Mouse (Mus musculus) stomach, embryonic 14.5 days (tissue): ENCODE measurements around the gene Rad54l. TPM values are rescaled to one million over a fixed set of nuclear protein-coding genes. Genes with fewer than 3 reads are reported as not detected.
A peak's percentile ranks its signal among the peaks of the same experiment; 100 is the strongest.

Source experiments
- ATAC-seq: fragments of 200-750 bp; cut with Nextera tagmentation; 2 replicates; pipeline ENCODE4 v1.8.0; 2017; ENCODE audit warnings: low read depth, moderate TSS enrichment; ENCODE audit not compliant: insufficient number of reproducible peaks, insufficient read depth, low FRiP score
- H3K27ac ChIP-seq: fragments of 300-500 bp; sonication (generic); 2 replicates; pipeline ENCODE4 v1.5.1; 2014; ENCODE audit warnings: mild to moderate bottlenecking, low read length, moderate library complexity, mixed read lengths
- H3K27me3 ChIP-seq: fragments of 300-500 bp; sonication (generic); 2 replicates; pipeline ENCODE4 v1.6.1; 2014; ENCODE audit warnings: low read length, control low read depth, mixed read lengths; ENCODE audit not compliant: control insufficient read depth, insufficient read depth
- H3K36me3 ChIP-seq: fragments of 300-500 bp; sonication (generic); 2 replicates; pipeline ENCODE4 v1.6.1; 2014; ENCODE audit warnings: mild to moderate bottlenecking, control low read depth, low read length, moderate library complexity, mixed read lengths; ENCODE audit not compliant: control insufficient read depth, insufficient read depth
- H3K4me1 ChIP-seq: fragments of 300-500 bp; sonication (generic); 2 replicates; pipeline ENCODE4 v1.6.1; 2014; ENCODE audit warnings: low read length, control low read depth, mixed read lengths; ENCODE audit not compliant: control insufficient read depth, insufficient read depth
- H3K4me2 ChIP-seq: fragments of 300-500 bp; sonication (generic); replicated peaks from 2 replicates; pipeline ENCODE4 v1.6.1; 2014; ENCODE audit warnings: low read depth, low read length, control low read depth
- H3K4me3 ChIP-seq: fragments of 300-500 bp; sonication (generic); 2 replicates; pipeline ENCODE4 v1.5.1; 2014; ENCODE audit warnings: low read depth, low read length, control low read depth
- H3K9ac ChIP-seq: fragments of 300-500 bp; sonication (generic); replicated peaks from 2 replicates; pipeline ENCODE4 v1.6.1; 2014; ENCODE audit warnings: low read depth, mild to moderate bottlenecking, control low read depth, low read length, moderate library complexity, mixed read lengths
- H3K9me3 ChIP-seq: fragments of 300-500 bp; sonication (generic); 2 replicates; pipeline ENCODE4 v1.6.1; 2016; ENCODE audit warnings: low read depth, low read length, control low read depth; ENCODE audit not compliant: control insufficient read depth
- WGBS: fragments of 180-500 bp; shearing (Covaris S2); extraction: QIAGEN DNeasy Blood & Tissue Kit; methylation state at CpG from one replicate; pipeline ENCODE4 v1.1.7; 2014; 5-methylcytosine and 5-hydroxymethylcytosine counted together
- polyA plus RNA-seq: library from polyadenylated mRNA; unstranded; fragments of >200 nt; fragmentation: Nextera tagmentation; extraction: Ambion mirVana; gene quantifications from 2 replicates; pipeline ENCODE4 v1.2.1, GENCODE M21; 2014

Rad54l gene
- polyA plus RNA-seq, 1 experiment from 2014 or later = 31.0 TPM

- no peaks in the 10 kb centered on the region for H3K9me3 ChIP-seq
- peaks cover 10% of the 10 kb centered on the region for H3K4me1 ChIP-seq
- no peak overlapping the region for H3K27ac ChIP-seq
- peak; percentile 68; the same call in 1 of the 2 replicates for ATAC-seq
- H3K27me3 ChIP-seq = no peaks in the 10 kb centered on the region
- WGBS = 1% methylated on average over 42 of the region's 47 CpGs
- H3K9ac ChIP-seq = peak overlapping the region; percentile 67
- H3K4me3 ChIP-seq = peak overlapping the region; percentile 66
- H3K4me2 ChIP-seq = peak overlapping the region; percentile 87
- no peaks in the 10 kb centered on the region for H3K36me3 ChIP-seq
Observed at GRCm38 (mm10) chr4:116143891-116144717, 20.6 kb upstream of the Rad54l start.

DNA sequence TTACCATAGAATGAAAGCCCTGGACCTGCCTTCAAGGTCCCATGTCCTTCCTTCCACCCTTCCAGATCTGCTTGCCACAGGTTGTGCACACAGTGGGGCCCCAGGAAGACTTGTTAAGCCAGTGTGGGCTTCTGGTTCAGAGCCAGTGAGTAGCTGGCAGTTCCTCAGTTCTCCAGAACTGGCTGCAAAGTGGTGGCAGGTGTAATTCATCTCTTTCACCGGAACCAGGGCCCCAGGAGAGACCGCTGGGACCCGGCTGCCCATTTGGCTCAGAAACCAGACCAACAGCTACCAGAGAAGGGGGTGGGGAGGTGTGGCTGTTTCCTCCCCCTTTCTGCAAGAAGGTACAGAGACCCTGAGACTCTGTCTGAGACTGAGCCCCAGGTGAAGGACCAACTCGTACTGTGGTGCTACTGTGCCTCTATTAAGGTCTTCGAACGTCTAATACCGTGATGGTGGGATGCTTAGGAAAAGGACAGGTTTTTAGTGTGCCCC, 19.9 kb upstream of the Rad54l start:
- 5% methylated on average over 7 of the region's 7 CpGs for WGBS
- Histone ChIP-seq H3K9me3 (no peaks in the 10 kb centered on the region), H3K4me3 (peak overlapping the region; percentile 66; the same call in 1 of the 2 replicates), H3K4me2 (peak overlapping the region; percentile 87), H3K4me1 (peaks cover 10% of the 10 kb centered on the region), H3K36me3 (no peaks in the 10 kb centered on the region), H3K27ac (no peak overlapping the region), H3K9ac (peak overlapping the region; percentile 67; the same call in 1 of the 2 replicates), H3K27me3 (no peaks in the 10 kb centered on the region)
- ATAC-seq = no peak

GRCm38 (mm10) chr4:116142269-116142668, 18.8 kb upstream of the Rad54l start:
- Histone ChIP-seq H3K9ac (no peak overlapping the region), H3K9me3 (no peaks in the 10 kb centered on the region), H3K4me3 (no peak overlapping the region), H3K36me3 (no peaks in the 10 kb centered on the region), H3K4me2 (no peak overlapping the region), H3K27me3 (no peaks in the 10 kb centered on the region), H3K27ac (no peak overlapping the region), H3K4me1 (peaks cover 10% of the 10 kb centered on the region)
- ATAC-seq = no peak
- WGBS = 75% methylated on average over 7 of the region's 7 CpGs

DNA sequence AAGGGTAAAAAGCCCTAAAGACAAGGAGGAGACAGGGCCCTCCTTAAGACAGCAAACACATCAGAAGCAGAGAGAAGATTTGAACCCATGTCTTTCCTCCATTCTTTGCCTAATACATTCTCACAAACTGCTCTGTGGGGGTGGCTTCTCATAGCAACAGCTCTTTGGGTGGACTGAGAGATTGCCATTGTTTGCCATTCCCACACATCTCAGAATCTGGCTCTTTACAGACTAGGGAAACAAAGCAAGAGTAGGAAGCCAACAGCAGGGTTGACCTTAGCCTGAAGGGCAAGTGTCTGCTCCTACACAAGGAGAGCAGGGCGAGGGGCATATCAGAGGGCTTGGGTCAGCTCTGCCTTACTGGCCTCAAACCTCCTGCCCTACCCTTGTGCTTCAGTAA, 18.2 kb upstream of the Rad54l start:
- Histone ChIP-seq H3K4me2 (no peak overlapping the region), H3K36me3 (no peaks in the 10 kb centered on the region), H3K4me1 (peaks cover 10% of the 10 kb centered on the region), H3K27ac (no peak overlapping the region), H3K4me3 (no peak overlapping the region), H3K9me3 (no peaks in the 10 kb centered on the region), H3K27me3 (no peaks in the 10 kb centered on the region), H3K9ac (no peak overlapping the region)
- no peak for ATAC-seq
- 55% methylated on average over 1 of the region's 1 CpGs for WGBS

DNA sequence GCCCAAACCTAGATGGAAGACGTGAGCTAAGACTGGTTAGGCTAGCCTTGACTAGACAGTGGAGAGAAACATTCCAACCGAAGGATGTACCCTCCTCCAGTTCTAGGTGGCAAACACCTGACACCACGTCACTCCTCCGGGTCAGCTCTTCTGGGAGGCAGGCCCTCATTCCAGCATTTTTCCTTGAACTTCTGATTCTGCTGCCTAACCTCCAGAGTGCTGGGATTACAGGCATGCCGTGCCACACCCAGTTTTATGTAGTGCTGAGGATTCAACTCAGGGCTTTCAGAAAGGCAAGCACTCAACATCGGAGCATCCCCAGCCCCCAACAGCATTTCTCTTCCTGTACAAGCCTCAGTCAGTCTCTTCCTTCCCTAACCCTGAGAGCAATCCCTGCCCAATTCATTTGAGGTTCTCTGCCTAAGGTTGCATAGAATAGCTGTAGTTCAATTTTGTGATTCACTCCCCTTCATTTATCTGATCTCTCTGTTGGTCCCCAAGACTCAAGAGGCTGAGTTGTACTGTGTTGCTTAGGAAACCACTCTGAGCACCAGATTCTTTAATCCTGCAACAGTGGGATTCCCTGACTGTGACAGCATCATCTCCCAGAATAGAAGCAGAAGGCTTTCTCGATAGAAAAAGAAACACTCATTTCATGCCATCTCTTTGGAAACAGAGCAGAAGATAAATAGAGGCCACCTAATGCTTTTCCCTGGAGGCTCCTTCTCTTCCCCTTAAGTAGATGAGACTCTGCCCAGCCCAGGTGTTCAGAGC, 17.5 kb upstream of the Rad54l start:
- no peaks in the 10 kb centered on the region for H3K9me3 ChIP-seq
- H3K4me2 ChIP-seq = no peak overlapping the region
- H3K9ac ChIP-seq = no peak overlapping the region
- no peaks in the 10 kb centered on the region for H3K36me3 ChIP-seq
- H3K4me3 ChIP-seq = no peak overlapping the region
- 78% methylated on average over 7 of the region's 7 CpGs for WGBS
- no peak overlapping the region for H3K27ac ChIP-seq
- no peak for ATAC-seq
- no peaks in the 10 kb centered on the region for H3K27me3 ChIP-seq
- H3K4me1 ChIP-seq = peaks cover 10% of the 10 kb centered on the region

DNA sequence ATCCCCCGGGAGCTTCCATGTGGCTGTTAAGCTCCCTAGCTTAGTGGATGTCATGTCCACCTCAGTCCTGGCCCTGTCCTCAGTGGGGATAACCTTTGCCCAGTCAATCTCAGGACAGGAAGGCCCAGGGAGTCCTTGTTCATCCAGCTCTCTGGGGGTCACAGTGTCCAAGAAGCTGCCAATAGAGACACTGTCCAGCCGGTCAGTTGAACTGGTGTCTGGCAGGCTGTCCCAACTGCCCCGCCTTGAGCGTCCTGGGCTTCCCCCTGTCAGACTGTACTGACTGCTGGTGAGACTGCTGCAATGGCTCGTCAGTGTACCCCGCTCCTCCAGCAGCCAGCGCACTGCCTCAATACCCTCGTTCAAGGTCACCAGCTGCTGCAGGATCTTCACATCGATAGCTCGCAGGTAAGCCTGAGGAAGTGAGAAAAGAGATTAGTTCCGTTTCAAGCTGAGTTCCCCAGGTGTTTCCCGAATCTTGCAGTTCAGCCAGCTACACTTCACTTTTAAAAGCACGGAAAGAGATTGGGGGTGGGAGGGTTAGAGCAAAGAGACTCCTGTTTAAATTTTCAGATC, 14.0 kb upstream of the Rad54l start:
- H3K4me1 ChIP-seq = no peaks in the 10 kb centered on the region

DNA sequence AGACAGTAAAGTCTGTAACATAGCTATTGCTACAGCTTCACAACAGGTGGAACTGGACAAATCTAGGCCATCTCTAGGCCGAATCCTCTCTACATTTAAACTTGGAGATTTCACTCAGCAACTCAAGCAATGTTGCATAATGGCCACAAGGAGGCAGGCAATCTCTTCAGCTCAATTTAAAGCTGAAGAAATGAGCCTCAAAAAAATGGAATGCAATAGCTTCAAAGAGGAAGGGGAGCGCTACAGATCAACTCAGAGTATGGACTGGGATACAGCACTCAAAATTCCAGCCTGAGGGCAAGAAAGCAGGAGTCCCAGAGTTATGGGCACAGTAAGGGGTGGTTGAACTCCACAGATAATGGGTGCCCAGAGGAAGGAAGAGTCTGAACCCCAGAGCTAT, 11.5 kb upstream of the Rad54l start:
- H3K4me3 ChIP-seq = no peak overlapping the region
- ATAC-seq = no peak
- H3K9ac ChIP-seq = no peak overlapping the region
- H3K4me2 ChIP-seq = no peak overlapping the region
- no peaks in the 10 kb centered on the region for H3K27me3 ChIP-seq
- no peak overlapping the region for H3K27ac ChIP-seq
- 28% methylated on average over 2 of the region's 2 CpGs for WGBS
- no peaks in the 10 kb centered on the region for H3K4me1 ChIP-seq
- no peaks in the 10 kb centered on the region for H3K9me3 ChIP-seq
- H3K36me3 ChIP-seq = no peaks in the 10 kb centered on the region

More for the DNA sequence above, 14.0 kb upstream of the Rad54l start:
- H3K27ac ChIP-seq = no peak overlapping the region
- WGBS = 46% methylated on average over 13 of the region's 13 CpGs
- ATAC-seq = 0 out of 2 replicates have a peak, but pooled peaks have one; percentile 6
- H3K4me3 ChIP-seq = no peak overlapping the region
- H3K27me3 ChIP-seq = no peaks in the 10 kb centered on the region
- H3K4me2 ChIP-seq = no peak overlapping the region
- no peak overlapping the region for H3K9ac ChIP-seq
- H3K36me3 ChIP-seq = no peaks in the 10 kb centered on the region
- no peaks in the 10 kb centered on the region for H3K9me3 ChIP-seq

GRCm38 (mm10) chr4:116133126-116133525, 9.6 kb upstream of the Rad54l start:
- H3K9ac ChIP-seq = no peak overlapping the region
- H3K27ac ChIP-seq = no peak overlapping the region

More at GRCm38 (mm10) chr4:116133126-116133525, 9.6 kb upstream of the Rad54l start:
- Histone ChIP-seq H3K9me3 (no peaks in the 10 kb centered on the region), H3K27me3 (no peaks in the 10 kb centered on the region), H3K36me3 (no peaks in the 10 kb centered on the region), H3K4me3 (no peak overlapping the region), H3K4me2 (no peak overlapping the region), H3K4me1 (no peaks in the 10 kb centered on the region)
- 78% methylated on average over 4 of the region's 4 CpGs for WGBS
- ATAC-seq = no peak
